Mouse (Mus musculus): ENCODE data around the gene Rad50. TPM values are rescaled to one million over a fixed set of nuclear protein-coding genes. Genes with fewer than 3 reads are reported as not detected.

Rad50 gene
- total RNA-seq (2023) = 10 to 100 TPM; 15.3 to 19.3 TPM

GRCm38 (mm10) chr11:53706934-53707717 lies at the start of gene Rad50:
Gene Rad50, minus strand, starts transcription at chr11:53707319.

GRCm38 (mm10) chr11:53720715-53721114 lies 13.6 kb upstream of the Rad50 start, which contains the start of gene Il5:
Gene Il5, plus strand, starts transcription at chr11:53720794.

GRCm38 (mm10) chr11:53634556-53634955 lies 72.6 kb downstream of the Rad50 start, which contains the start of gene Il13:
Gene Il13, minus strand, starts transcription at chr11:53634702.

GRCm38 (mm10) chr11:53618619-53619198 lies 88.4 kb downstream of the Rad50 start, which contains the start of gene Il4:
Gene Il4, minus strand, starts transcription at chr11:53618669.

Other genes starting within 250 kb of the Rad50 start
- not detected for gene Gm9837, start 236.8 kb downstream of the Rad50 start, total RNA-seq (2023)
- gene Gm9945, start 227.2 kb downstream of the Rad50 start, total RNA-seq (2023) = not detected
- under 1 TPM; 0.11 to 0.68 TPM for gene Sowaha, start 227.0 kb downstream of the Rad50 start, total RNA-seq (2023)
- 10 to 100 TPM in 1 of 2 experiments, 1 to 10 TPM in 1; 9.8 to 15.3 TPM for gene Sept8, start 188.1 kb downstream of the Rad50 start, total RNA-seq (2023)
- 1 to 10 TPM; 1.7 to 2.2 TPM for gene Kif3a, start 139.9 kb downstream of the Rad50 start, total RNA-seq (2023)
- not detected for gene Il4, start 88.7 kb downstream of the Rad50 start, total RNA-seq (2023)
- not detected for gene Il13, start 72.6 kb downstream of the Rad50 start, total RNA-seq (2023)
- gene Il5, start 13.5 kb upstream of the Rad50 start, total RNA-seq (2023) = not detected
- gene Irf1, start 62.7 kb upstream of the Rad50 start, total RNA-seq (2023) = 100 to 1,000 TPM; 123 to 138 TPM
- gene Gm17334, start 65.9 kb upstream of the Rad50 start, total RNA-seq (2023) = not detected
- 1 to 10 TPM in 1 of 2 experiments, under 1 TPM in 1; 0.82 to 1.9 TPM for gene Gm12216, start 151.9 kb upstream of the Rad50 start, total RNA-seq (2023)
- 1 to 10 TPM; 5.9 to 6.5 TPM for gene Slc22a5, start 184.3 kb upstream of the Rad50 start, total RNA-seq (2023)